Mouse (Mus musculus) C2C12 (cell line): ENCODE results near the gene Ssbp3. TPM values are rescaled to one million over a fixed set of nuclear protein-coding genes. Genes with fewer than 3 reads are reported as not detected.

ENCODE experiments used
- H3K27me3 ChIP-seq: one replicate; pipeline ENCODE4 v1.6.1; 2011; ENCODE audit not compliant: control insufficient read depth, insufficient read depth, insufficient read length
- H3K36me3 ChIP-seq: one replicate; pipeline ENCODE4 v1.6.1; 2011; ENCODE audit not compliant: control insufficient read depth, insufficient read depth
- H3K4me3 ChIP-seq: one replicate; pipeline ENCODE4 v1.5.1; 2011; ENCODE audit warnings: mild to moderate bottlenecking, control low read depth; ENCODE audit not compliant: poor library complexity, insufficient read depth, severe bottlenecking
- H3K79me2 ChIP-seq: one replicate; pipeline ENCODE4 v1.6.1; 2011; ENCODE audit not compliant: control insufficient read depth, insufficient read depth
- H3K79me3 ChIP-seq: one replicate; pipeline ENCODE4 v1.6.1; 2011; ENCODE audit warnings: low read depth, control low read depth
- H3ac ChIP-seq: one replicate; pipeline ENCODE3; 2011; ENCODE audit warnings: low read depth; ENCODE audit not compliant: control insufficient read depth, insufficient read length
- CEBPB ChIP-seq: IDR thresholded peaks from one replicate; pipeline ENCODE4 v1.6.1; 2011; ENCODE audit warnings: low read depth, mild to moderate bottlenecking, control low read depth, moderate library complexity
- CTCF ChIP-seq: IDR thresholded peaks from one replicate; pipeline ENCODE4 v1.5.1; 2011; ENCODE audit not compliant: control insufficient read depth, insufficient read depth, insufficient read length
- FOSL1 ChIP-seq: IDR thresholded peaks from one replicate; pipeline ENCODE4 v1.8.0; 2011; ENCODE audit warnings: mild to moderate bottlenecking, low read length; ENCODE audit not compliant: poor library complexity, insufficient read depth, severe bottlenecking
- MAX ChIP-seq: IDR thresholded peaks from one replicate; pipeline ENCODE4 v1.6.1; 2011; ENCODE audit warnings: mild to moderate bottlenecking, control low read depth
- MYOD1 ChIP-seq: IDR thresholded peaks from one replicate; pipeline ENCODE4 v1.6.1; 2011; ENCODE audit warnings: low read depth; ENCODE audit not compliant: control insufficient read depth, insufficient read length
- MYOG ChIP-seq: IDR thresholded peaks from one replicate; pipeline ENCODE4 v1.6.1; 2011; ENCODE audit not compliant: control insufficient read depth, insufficient read length; ENCODE audit errors: extremely low read depth
- USF1 ChIP-seq: IDR thresholded peaks from one replicate; pipeline ENCODE4 v1.6.1; 2011; ENCODE audit warnings: low read depth, mild to moderate bottlenecking, control low read depth, moderate library complexity
- polyA plus RNA-seq: library from polyadenylated mRNA; unstranded; fragments of >200 nt; fragmentation: generic; extraction: Trizol; gene quantifications from one replicate; pipeline ENCODE4 v1.2.1, GENCODE M21; 2012; ENCODE audit warnings: missing spikeins

The Ssbp3 gene
- polyA plus RNA-seq, 1 experiment: 74.7 TPM

DNA sequence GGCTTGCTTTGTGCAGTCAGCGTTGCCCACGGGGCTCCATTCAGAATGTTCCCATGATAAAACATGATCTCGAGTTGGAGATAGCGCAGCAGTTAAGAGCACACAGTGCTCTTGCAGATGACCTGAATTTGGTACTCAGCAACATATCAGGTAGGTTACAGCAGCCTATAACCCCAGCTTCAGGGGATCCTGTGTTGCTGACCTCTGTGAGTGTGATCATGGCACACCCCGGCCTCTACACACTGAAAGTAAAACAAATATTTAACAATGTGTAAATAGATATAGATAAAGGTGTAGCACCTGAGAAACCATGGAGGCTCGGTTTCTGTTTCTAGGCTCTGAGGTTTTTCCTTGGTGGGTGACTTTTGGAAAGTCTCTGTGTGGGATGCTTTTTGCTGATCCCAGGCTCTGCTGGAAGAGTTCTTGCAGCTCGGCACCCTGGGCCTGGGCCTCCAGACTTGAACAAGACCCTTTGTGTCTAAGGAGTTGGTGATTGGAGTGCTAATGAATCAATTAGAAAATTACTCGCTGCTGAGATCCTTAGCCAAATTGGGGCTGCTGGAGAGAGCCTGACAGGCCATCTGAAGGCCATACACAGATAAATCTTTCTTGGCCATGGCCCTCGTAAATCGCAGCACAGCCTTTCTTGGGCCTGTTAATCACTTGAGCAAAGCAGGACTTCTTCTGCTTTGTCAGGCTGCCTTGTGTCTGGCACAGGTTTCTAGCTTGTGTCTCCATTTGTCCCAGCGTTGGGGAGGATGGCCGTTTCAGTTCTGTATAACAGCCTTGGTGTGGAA is 49.2 kb downstream of the Ssbp3 start:
- TF ChIP-seq MYOG (no peak), USF1 (no peak), CEBPB (no peak), MAX (no peak), CTCF (no peak), FOSL1 (no peak), MYOD1 (no peak)
- H3K36me3 ChIP-seq: peaks cover 21% of the 10 kb centered on the region
- peaks cover 99% of the 10 kb centered on the region for H3K79me2 ChIP-seq
- H3K79me3 ChIP-seq: peaks cover 57% of the 10 kb centered on the region
- H3K27me3 ChIP-seq: no peaks in the 10 kb centered on the region
- H3ac ChIP-seq: no peak overlapping the region
- no peak overlapping the region for H3K4me3 ChIP-seq

DNA sequence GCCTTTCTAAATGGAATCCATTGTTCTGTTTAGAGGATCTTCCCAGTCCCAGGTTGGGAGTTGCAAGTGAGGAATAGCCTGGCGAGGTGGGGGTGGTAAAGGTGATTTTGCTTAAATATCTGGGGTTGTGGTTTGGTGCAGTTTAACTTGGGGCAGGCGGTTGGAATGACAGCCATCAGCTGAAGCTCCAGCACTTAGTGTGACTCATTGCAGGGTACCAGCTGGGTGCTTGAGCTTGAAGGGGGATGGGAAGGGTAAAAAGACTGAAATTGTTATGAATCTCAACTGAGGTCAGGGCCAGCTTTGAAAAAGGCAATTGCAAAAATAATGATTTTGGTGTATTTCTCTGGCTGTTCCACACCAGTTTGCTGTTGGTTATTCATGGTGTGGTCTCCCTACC is 50.0 kb downstream of the Ssbp3 start:
- peaks cover 99% of the 10 kb centered on the region for H3K79me2 ChIP-seq
- H3K27me3 ChIP-seq: no peaks in the 10 kb centered on the region
- peaks cover 13% of the 10 kb centered on the region for H3K36me3 ChIP-seq
- no peak overlapping the region for H3ac ChIP-seq
- no peak overlapping the region for H3K4me3 ChIP-seq
- H3K79me3 ChIP-seq: peaks cover 56% of the 10 kb centered on the region
- no peak for TF ChIP-seq CEBPB
- peak; percentile 60 for TF ChIP-seq MYOD1

DNA sequence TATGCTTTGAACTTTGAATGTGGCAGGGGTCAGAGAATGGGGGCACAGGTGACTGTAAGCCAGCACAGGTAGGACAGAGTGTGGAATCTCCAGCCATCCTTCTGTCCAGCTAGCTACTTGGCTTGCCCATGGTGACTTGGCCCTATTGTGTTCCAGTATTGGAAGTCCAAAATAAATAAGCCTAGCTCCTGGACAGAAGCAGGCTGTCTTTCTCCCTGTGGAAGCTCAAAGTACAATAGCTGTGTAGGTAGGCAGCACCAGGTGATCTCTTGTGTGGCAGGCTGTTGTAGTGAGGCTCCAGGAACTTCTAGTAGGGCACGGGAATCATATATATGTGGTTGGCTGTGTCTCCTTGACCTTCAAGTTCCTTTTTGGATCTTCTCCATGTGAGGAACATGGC is 50.8 kb downstream of the Ssbp3 start:
- Histone ChIP-seq H3K36me3 (peaks cover 16% of the 10 kb centered on the region), H3K79me2 (peaks cover 99% of the 10 kb centered on the region)
- TF ChIP-seq CTCF (no peak), MYOD1 (no peak), USF1 (no peak), MYOG (no peak), CEBPB (no peak), FOSL1 (no peak), MAX (no peak)

GRCm38 (mm10) chr4:106964356-106964755 is 53.9 kb downstream of the Ssbp3 start:
- H3ac ChIP-seq: no peak overlapping the region
- no peak overlapping the region for H3K4me3 ChIP-seq
- H3K27me3 ChIP-seq: no peaks in the 10 kb centered on the region
- TF ChIP-seq CTCF (no peak), FOSL1 (no peak), USF1 (no peak), CEBPB (no peak)
- H3K79me3 ChIP-seq: peaks cover 44% of the 10 kb centered on the region
- peaks cover 97% of the 10 kb centered on the region for H3K79me2 ChIP-seq
- peaks cover 17% of the 10 kb centered on the region for H3K36me3 ChIP-seq

More for the DNA sequence above, 50.8 kb downstream of the Ssbp3 start:
- Histone ChIP-seq H3K27me3 (no peaks in the 10 kb centered on the region), H3ac (no peak overlapping the region), H3K79me3 (peaks cover 57% of the 10 kb centered on the region), H3K4me3 (no peak overlapping the region)

DNA sequence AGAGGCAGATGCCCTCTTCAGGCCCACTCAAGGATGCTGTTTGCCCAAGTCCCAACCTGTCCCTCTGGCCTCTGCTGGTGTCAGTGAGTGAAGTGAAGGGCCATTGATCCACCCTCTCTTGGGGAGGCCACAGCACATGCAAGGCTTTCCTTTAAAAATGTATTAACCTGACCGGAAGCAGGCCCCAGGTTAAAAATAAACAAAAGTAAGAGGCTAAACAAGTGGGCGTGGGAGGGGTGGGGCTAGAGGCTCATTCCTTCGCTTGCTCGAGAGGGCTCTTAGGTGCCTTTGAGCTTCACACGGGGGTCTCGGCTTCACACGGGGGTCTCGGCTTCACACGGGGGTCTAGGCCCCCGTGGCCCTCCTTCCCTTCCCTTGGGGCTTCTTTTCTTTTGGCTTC is 54.5 kb downstream of the Ssbp3 start:
- Histone ChIP-seq H3K36me3 (peaks cover 14% of the 10 kb centered on the region), H3K79me3 (peaks cover 46% of the 10 kb centered on the region), H3K27me3 (no peaks in the 10 kb centered on the region), H3ac (no peak overlapping the region), H3K4me3 (no peak overlapping the region), H3K79me2 (peaks cover 97% of the 10 kb centered on the region)
- TF ChIP-seq CTCF (no peak), MYOG (no peak), FOSL1 (no peak), USF1 (no peak), MYOD1 (no peak)

DNA sequence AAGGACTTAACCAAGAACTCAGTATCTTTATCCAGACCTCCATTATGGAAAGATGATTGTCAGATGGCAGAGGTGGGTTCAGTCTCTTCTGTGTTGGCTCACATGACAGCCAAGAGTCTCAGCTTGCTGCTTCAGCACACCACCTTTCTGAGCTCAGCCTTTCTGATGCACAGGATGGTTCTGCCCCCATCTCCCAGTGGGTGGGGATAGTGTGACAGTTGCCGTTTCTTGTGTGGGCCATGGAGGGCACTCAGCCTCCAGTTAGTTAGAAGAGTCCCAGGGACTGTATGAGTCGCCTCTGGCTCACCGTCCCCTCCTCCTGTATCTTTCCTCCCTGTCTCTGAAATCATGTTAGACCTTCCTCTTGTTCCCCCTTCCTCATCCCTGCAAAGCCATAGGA is 55.9 kb downstream of the Ssbp3 start:
- TF ChIP-seq CTCF (no peak), MYOD1 (no peak), MAX (no peak), FOSL1 (no peak), USF1 (no peak), MYOG (no peak), CEBPB (no peak)
- Histone ChIP-seq H3K27me3 (no peaks in the 10 kb centered on the region), H3ac (no peak overlapping the region), H3K4me3 (no peak overlapping the region), H3K36me3 (peaks cover 14% of the 10 kb centered on the region), H3K79me2 (peaks cover 97% of the 10 kb centered on the region), H3K79me3 (peaks cover 45% of the 10 kb centered on the region)
